Mouse (Mus musculus) left cerebral cortex, adult 8-10 months (tissue): ENCODE measurements around the gene Srsf5. TPM values are rescaled to one million over a fixed set of nuclear protein-coding genes. Genes with fewer than 3 reads are reported as not detected.
"Not testable (repeated sequence)": the region's sequence is repeated elsewhere in the genome, so short reads cannot be mapped to it uniquely, and the experiment has no call there.

Source experiments
- DNase-seq, 2 experiments: peaks; one replicate each; pipeline ENCODE4 v3.0.0; 2022; ENCODE audit warnings: low spot score in 2 of 2
- total RNA-seq, 4 experiments: library from RNA; stranded (reverse); gene quantifications; 2 replicates each; pipeline ENCODE4 v1.2.4; 2022

Srsf5 gene
- 100 to 1,000 TPM; 286 to 385 (median 329) TPM for total RNA-seq

DNA sequence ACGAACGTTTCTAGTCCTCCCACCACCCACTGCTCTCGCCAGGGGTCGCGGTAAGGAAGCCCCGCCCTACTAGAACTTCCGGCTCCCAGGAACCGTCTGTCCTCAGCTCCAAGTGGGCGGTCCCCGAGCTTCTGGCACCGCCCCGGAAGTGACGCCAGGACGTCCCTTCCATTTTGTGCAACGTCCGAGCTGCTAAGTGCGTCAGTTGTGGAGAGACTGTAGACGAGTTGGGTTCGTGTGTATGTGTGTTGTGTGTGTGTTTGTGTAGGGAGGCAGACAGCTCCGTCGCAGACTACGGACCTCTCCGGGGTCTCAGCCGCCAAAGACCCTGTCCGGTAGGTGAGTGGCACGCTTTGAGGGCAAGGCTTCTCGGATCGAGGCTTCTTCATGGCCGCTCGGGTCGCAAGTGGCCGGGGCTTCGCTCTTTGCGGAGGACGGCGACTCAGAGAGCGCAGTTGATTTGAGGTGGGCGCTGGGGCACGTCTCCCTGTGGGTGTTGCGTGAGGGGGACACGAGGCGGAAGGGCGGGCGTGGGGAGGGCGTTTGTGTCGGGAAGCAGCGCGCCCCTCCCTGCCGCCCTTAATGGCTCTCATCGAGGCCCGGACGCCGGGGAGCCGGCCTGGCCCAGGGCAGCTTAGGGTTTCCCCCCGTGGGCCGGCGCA, at the start of gene Srsf5:
Gene Srsf5, plus strand, starts transcription at position 171 of the 662 bp plus-strand sequence.
- peak; percentile 96 to 98 for DNase-seq

DNA sequence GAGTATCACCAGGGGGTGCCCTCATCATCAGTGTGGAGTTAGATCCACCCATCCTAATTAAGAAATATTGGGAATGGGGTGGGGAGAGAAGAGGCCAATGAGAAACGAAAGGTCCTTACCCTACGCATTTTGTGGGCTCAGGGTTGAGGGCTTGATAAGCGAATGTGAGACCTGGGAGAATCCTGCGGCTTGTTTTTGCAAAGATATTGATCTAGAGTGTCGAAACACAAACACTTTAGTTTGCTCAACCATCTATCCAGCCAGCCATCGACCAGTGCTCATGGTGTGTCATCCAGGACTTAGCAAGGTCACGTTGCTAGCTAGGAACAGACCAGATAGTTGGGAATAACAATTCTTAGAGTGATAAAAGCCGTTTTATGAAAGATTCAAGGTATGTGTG, 35.7 kb upstream of the Srsf5 start:
- no peak for DNase-seq

GRCm38 (mm10) chr12:80917764-80918163, 27.5 kb upstream of the Srsf5 start:
- DNase-seq, result no peak

DNA sequence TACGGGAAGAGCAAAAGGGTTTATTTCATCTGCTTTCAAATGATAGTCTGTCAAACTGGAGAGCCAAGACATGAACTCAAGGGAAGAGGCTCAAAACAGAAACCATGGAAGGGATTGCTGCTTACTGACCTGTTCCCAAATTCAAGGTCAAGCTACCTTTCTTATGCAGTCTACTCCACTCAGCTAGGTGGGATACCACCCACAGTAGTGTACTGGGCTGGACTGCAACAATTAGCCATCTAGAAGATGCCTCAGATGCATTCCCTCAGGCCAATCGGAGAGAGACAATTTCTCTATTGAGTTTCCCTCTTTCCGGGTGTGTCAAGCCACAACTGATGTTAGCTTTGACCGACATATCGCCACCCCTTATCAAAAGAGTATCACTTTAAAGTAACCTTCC, 24.0 kb upstream of the Srsf5 start:
- no peak for DNase-seq

GRCm38 (mm10) chr12:80922869-80923268, 22.4 kb upstream of the Srsf5 start:
- no peak for DNase-seq

GRCm38 (mm10) chr12:80923602-80924001, 21.7 kb upstream of the Srsf5 start:
- DNase-seq, result no peak

DNA sequence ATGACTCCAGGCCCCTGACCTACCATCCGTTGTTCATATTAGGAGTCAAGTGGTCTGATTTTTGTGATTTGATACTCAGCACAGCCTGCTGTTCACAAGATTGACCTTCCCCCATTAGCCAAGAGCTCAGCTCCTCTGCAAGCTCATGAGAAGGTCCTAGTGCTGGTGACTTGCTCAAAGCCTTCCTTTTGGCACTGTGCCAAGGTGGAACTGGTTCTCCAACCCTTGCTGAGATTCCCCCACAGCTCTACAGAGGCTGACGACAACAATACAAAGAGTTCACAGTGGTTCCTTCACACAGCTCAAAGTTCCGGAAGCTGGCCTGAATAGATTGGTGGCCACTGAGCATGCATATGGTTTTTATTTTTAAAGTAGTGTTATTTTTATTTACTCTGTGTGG, 21.1 kb upstream of the Srsf5 start:
- DNase-seq, result no peak

DNA sequence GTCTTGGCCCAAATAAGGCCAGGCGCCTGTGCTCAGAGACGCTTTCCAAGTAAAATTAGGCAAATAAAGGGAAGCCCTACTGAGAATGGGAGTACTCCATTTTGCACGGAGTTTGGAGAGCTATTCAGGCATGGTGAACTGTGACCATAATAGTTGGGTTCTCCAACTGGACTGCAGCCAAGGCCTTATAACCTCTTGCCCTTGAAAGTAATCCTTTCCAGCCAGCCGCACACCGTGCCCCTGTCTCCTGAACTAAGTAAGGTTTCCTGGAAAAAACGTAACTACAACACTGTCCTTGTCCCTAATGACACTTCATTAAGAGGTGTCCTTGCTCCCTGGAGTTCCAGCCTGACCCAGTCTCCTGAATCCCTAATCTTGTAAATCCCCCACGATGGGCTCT, 19.4 kb upstream of the Srsf5 start:
- DNase-seq, result no peak

GRCm38 (mm10) chr12:80926550-80926949, 18.8 kb upstream of the Srsf5 start:
- no peak for DNase-seq

DNA sequence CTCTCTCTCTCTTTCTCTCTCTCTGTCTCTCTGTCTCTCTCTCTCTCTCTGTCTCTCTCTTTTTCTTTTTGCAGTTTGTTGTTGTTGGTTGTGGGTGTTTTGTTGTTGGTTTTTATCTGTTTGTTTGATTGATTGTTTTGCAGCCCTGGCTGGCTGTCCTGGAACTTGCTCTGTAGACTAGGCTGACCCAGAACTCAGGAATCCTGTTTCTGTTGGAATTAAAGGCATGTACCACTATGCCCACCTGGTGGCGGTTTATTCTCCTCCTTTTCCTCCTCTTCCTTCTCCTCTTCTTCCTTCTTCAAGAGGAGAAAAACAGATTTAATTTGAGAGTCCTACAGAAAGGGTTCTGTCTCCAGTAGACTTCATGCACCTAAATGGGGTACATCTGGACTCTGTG, 17.8 kb upstream of the Srsf5 start:
- no peak for DNase-seq

GRCm38 (mm10) chr12:80928881-80929280, 16.4 kb upstream of the Srsf5 start:
- DNase-seq, result no peak

DNA sequence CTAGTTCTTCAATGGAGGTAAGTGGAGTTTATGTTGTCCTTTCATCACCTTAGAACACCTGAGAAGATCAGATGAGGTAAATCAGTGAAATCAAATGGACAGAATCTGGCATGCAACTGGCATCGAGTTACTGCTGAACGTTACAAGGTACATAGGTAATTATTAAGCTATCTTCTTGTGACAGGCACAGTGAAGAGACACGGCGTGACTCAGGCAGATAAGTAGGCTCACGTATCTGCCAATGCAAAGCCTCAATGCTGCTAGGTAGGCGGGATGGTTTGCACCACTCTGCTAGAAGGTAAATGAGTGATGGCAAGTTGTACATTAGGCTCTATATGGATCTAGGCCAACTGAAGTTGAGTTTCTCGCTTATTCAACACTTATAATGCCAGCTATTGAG, 15.2 kb upstream of the Srsf5 start:
- DNase-seq, result no peak

GRCm38 (mm10) chr12:80931402-80932140, 13.7 kb upstream of the Srsf5 start:
- DNase-seq, result no peak

DNA sequence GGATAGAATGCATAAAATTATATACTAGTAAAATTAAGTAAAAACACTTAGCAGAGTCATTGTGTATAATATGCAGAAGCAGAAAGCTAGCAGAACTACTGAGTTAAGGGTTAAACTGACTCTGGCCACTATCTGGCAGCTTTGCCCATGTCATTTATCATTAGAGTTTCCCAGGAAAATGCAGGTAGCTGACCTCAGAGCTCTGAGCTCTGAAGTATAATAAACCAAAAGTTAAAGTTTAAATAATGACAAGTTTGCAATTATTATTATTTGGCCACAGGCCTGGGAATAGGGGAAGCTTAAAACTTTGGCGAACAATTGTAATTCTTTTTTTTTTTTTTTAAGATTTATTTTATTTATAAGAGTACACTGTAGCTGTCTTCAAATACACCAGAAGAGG, 12.4 kb upstream of the Srsf5 start:
- DNase-seq, result no peak

DNA sequence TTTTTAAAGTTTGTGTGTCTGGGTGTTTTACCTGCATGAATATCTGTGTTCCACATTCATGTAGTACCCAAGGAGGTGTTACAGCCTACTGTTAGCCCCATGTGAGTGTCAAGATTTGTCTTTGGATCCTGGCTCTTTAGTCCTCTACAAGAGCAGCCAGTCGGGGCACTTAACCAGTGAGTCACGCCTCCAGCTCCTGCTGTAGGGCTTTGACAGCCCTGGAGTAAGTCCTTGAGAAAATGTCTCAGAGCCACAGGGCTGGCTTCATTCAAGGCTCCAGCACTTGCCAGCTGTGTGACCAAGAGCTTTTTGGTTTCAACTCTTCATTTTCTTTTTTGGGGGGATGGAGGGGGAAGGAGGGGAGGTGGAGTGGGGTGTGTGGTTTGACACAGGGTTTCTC, 8.6 kb upstream of the Srsf5 start:
- DNase-seq, result no peak

GRCm38 (mm10) chr12:80937331-80938029, 7.8 kb upstream of the Srsf5 start:
- DNase-seq, result no peak

DNA sequence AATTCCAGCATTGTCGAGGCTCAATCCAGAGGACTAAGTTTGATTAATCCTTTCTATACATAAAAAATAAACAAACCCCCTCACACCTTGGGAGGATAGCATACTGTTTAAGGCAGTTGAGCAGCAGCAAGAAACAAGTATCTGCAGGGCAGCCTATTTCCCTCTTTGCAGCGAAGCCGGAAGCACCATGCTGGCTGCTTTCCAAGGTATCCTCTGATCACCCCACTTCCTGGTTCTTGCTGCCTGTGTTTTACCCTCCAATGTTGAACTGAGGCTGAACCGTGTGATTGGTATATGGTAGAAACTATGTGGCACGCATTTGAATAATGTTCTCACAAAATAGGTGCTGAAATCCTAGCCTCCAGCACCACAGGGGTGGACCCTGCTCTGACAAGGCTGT, 6.7 kb upstream of the Srsf5 start:
- no peak for DNase-seq

- no peak for DNase-seq
Measured at GRCm38 (mm10) chr12:80939165-80939564, 6.1 kb upstream of the Srsf5 start.

GRCm38 (mm10) chr12:80941886-80942285, 3.4 kb upstream of the Srsf5 start:
- no peak for DNase-seq

- DNase-seq, result no peak
Measured at GRCm38 (mm10) chr12:80943395-80943794, 1.9 kb upstream of the Srsf5 start.

GRCm38 (mm10) chr12:80944204-80944603, 1.1 kb upstream of the Srsf5 start:
- no peak for DNase-seq

- DNase-seq, result not testable (repeated sequence)
Measured at GRCm38 (mm10) chr12:80944963-80945333, 356 bp upstream of the Srsf5 start.

DNA sequence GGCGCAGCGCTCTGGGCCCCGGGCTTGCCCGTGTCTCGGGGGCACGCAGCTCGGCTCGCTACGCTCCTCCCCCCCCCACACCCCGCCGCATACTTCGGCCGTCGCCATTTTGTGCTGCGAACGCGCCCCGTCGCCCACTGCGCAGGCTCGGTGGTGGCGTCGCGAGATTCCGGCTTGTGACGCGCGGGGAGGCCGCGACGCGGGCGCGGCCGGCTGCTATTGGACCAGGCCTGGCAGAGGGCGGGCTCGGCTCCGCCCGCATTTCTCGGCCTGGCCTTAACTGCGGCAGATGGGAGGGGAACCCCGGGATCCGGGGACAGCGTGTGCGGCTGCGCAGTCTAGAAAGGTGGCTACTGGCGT, 672 bp downstream of the Srsf5 start:
- DNase-seq, result peak; percentile 86 to 93
